9 mouse cellular contexts compared by ENCODE assay signal in the genomic region with DNA sequence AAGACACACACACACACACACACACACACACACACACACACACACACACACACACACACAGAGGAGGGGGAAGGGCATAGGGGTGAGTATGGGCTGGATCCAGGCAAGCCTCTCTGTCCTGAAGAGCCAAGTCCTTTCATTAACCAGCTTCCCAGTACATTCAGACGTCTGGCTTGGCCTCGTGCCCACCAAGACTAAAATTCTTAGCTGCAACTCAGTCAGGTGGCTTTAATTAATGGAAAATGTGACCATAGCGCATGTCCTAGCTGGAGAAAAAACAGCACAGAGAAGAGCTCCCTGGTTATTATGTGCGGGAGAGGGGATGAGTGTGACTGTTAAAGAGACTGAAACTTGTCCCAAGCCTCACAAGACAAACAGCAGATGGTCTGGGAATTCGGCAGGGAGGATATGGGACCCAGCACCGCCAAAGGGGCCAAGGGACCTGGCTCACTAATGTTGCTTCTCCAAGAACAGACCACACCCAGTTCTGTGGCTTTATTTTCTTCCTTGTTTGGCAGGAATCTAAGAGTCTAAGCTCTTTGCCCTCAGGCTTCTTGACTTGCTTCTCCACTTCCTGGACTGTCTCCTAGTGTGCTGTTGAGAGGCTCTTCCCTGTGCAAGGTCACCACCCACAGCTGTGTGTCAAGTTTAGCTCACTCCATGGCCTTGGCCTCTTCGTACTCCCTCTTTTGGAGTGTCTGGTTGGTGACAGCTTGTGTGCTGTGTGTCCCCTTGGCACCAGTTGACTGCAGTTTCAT. TPM values are rescaled to one million over a fixed set of nuclear protein-coding genes. Genes with fewer than 3 reads are reported as not detected.
DNase-seq lines count a peak whose midpoint lies in the region; ATAC-seq lines count a peak whose summit lies in the region.
"Had no signal": no experiment of that assay in that cellular context is flagged by ENCODE, and none has a peak within 500 bp of the region (broad histone marks: within the 10 kb centered on the region; RNA-seq: fewer than 3 reads in every experiment).

No protein-coding gene starts in this region.

- H3K27me3 ChIP-seq in midbrain, embryonic 13.5 days = no peaks in the 10 kb centered on the region
- no peaks in the 10 kb centered on the region for H3K27me3 ChIP-seq in midbrain, embryonic 10.5 days (ENCODE audit: low read depth, poor library complexity, severe bottlenecking)
- 0 out of 2 replicates have a peak, but pooled peaks cover 3% of the 10 kb centered on the region for H3K27me3 ChIP-seq in kidney, embryonic 14.5 days (ENCODE audit: control insufficient read depth, insufficient read depth, low read length)

- no peak overlapping the region for H3K4me3 ChIP-seq in midbrain, embryonic 13.5 days (replicated peaks)
- H3K4me3 ChIP-seq in midbrain, embryonic 10.5 days = no peak overlapping the region
- H3K4me3 ChIP-seq in kidney, embryonic 14.5 days (ENCODE audit: low read length) = no peak overlapping the region

- H3K36me3 ChIP-seq in midbrain, embryonic 13.5 days = no peaks in the 10 kb centered on the region
- no peaks in the 10 kb centered on the region for H3K36me3 ChIP-seq in midbrain, embryonic 10.5 days
- H3K36me3 ChIP-seq in kidney, embryonic 14.5 days (ENCODE audit: control insufficient read depth, insufficient read depth, low read length) = no peaks in the 10 kb centered on the region

- no peak overlapping the region for H3K9ac ChIP-seq in midbrain, embryonic 13.5 days (replicated peaks)
- no peak overlapping the region for H3K9ac ChIP-seq in kidney, embryonic 14.5 days (ENCODE audit: low read depth, low read length)

- H3K4me1 ChIP-seq in midbrain, embryonic 13.5 days (replicated peaks) = 0 out of 2 replicates have a peak, but pooled peaks cover 7% of the 10 kb centered on the region
- peaks cover 16% of the 10 kb centered on the region for H3K4me1 ChIP-seq in midbrain, embryonic 10.5 days
- H3K4me1 ChIP-seq in kidney, embryonic 14.5 days (ENCODE audit: control insufficient read depth, insufficient read depth, low read length) = peaks cover 15% of the 10 kb centered on the region

- no peak overlapping the region for H3K4me2 ChIP-seq in midbrain, embryonic 13.5 days (replicated peaks)
- no peak overlapping the region for H3K4me2 ChIP-seq in kidney, embryonic 14.5 days (replicated peaks; ENCODE audit: low read depth, low read length)

- WGBS in midbrain, embryonic 13.5 days = 61% methylated on average over 7 of the region's 7 CpGs
- WGBS in midbrain, embryonic 10.5 days = 73% methylated on average over 7 of the region's 7 CpGs
- WGBS in kidney, embryonic 14.5 days = 48% methylated on average over 7 of the region's 7 CpGs

- no peaks in the 10 kb centered on the region for H3K9me3 ChIP-seq in midbrain, embryonic 13.5 days
- no peaks in the 10 kb centered on the region for H3K9me3 ChIP-seq in midbrain, embryonic 10.5 days (replicated peaks)
- no peaks in the 10 kb centered on the region for H3K9me3 ChIP-seq in kidney, embryonic 14.5 days (ENCODE audit: control insufficient read depth, low read length)

- DNase-seq in midbrain, embryonic 10.5 days (ENCODE audit: low spot score) = no peak
- peak; percentile 13 for DNase-seq in embryo, embryonic 10.5 days (ENCODE audit: low spot score)
- peak; percentile 63 for DNase-seq in heart, adult 8-10 months (ENCODE audit: low spot score)
- peak; percentile 60 for DNase-seq in lung, postnatal 36 days
- DNase-seq in spleen, adult 12 weeks (ENCODE audit: low spot score) = no peak
- DNase-seq in layer of hippocampus, adult 9-10 months (ENCODE audit: low spot score) = no peak

- H3K27ac ChIP-seq in midbrain, embryonic 13.5 days = no peak overlapping the region
- no peak overlapping the region for H3K27ac ChIP-seq in midbrain, embryonic 10.5 days (replicated peaks)
- 0 out of 2 replicates have a peak overlapping the region, but pooled peaks have one; percentile 30 for H3K27ac ChIP-seq in kidney, embryonic 14.5 days (ENCODE audit: low read depth, low read length)

- peak; percentile 51; the same call in 1 of the 2 replicates for ATAC-seq in midbrain, embryonic 13.5 days
- ATAC-seq in kidney, embryonic 14.5 days (ENCODE audit: low FRiP score, low TSS enrichment) = peak; percentile 18; the same call in 1 of the 2 replicates

RNA-seq across cellular contexts. Expression of gene Zxdc, which starts 9.1 kb away (rescaled TPM):
- 11.0 TPM in 2 replicates for polyA plus RNA-seq in midbrain, embryonic 13.5 days (2015; fragmentation: Nextera tagmentation; extraction: Ambion mirVana)
- polyA plus RNA-seq in midbrain, embryonic 10.5 days (2016; fragmentation: Nextera tagmentation; extraction: Ambion mirVana) = 6.1 and 8.1 TPM in 2 replicates
- total RNA-seq in heart, adult 8-10 months (2022) = 10 to 100 TPM; 13.0 to 15.0 (median 14.3) TPM
- 8.6 and 12.9 TPM in 2 replicates for polyA plus RNA-seq in kidney, embryonic 14.5 days (2014; fragmentation: Nextera tagmentation; extraction: Ambion mirVana)

RNA-seq across cellular contexts. Expression of gene Uroc1, which starts 27.1 kb away (rescaled TPM):
- polyA plus RNA-seq in midbrain, embryonic 13.5 days (2015; fragmentation: Nextera tagmentation; extraction: Ambion mirVana) = not detected in 2 replicates
- polyA plus RNA-seq in midbrain, embryonic 10.5 days (2016; fragmentation: Nextera tagmentation; extraction: Ambion mirVana) = not detected in 2 replicates
- total RNA-seq in heart, adult 8-10 months (2022) = not detected
- polyA plus RNA-seq in kidney, embryonic 14.5 days (2014; fragmentation: Nextera tagmentation; extraction: Ambion mirVana) = 0.05 TPM in 1 of 2 replicates, not detected in the other
- total RNA-seq: neutrophil, adult 5-6 weeks had no signal

RNA-seq across cellular contexts. Expression of gene Chst13, which starts 35.2 kb away (rescaled TPM):
- not detected in 2 replicates for polyA plus RNA-seq in midbrain, embryonic 13.5 days (2015; fragmentation: Nextera tagmentation; extraction: Ambion mirVana)
- polyA plus RNA-seq in midbrain, embryonic 10.5 days (2016; fragmentation: Nextera tagmentation; extraction: Ambion mirVana) = 0.11 TPM in 1 of 2 replicates, not detected in the other
- under 1 TPM in 1 of 4 experiments, not detected in 3; 0.32 TPM for total RNA-seq in heart, adult 8-10 months (2022)
- polyA plus RNA-seq in kidney, embryonic 14.5 days (2014; fragmentation: Nextera tagmentation; extraction: Ambion mirVana) = 4.1 and 4.8 TPM in 2 replicates

RNA-seq across cellular contexts. Expression of gene BC048671, which starts 59.2 kb away (rescaled TPM):
- polyA plus RNA-seq in midbrain, embryonic 13.5 days (2015; fragmentation: Nextera tagmentation; extraction: Ambion mirVana) = not detected in 2 replicates
- not detected in 2 replicates for polyA plus RNA-seq in midbrain, embryonic 10.5 days (2016; fragmentation: Nextera tagmentation; extraction: Ambion mirVana)
- total RNA-seq in heart, adult 8-10 months (2022) = not detected
- not detected in 2 replicates for polyA plus RNA-seq in kidney, embryonic 14.5 days (2014; fragmentation: Nextera tagmentation; extraction: Ambion mirVana)
- total RNA-seq: neutrophil, adult 5-6 weeks had no signal

Comparison
In these comparisons a context has a peak if more than half of its experiments do, and no peak if none do; other contexts are left out.
1. DNase-seq: peak in embryo, embryonic 10.5 days (single experiment), heart, adult 8-10 months (single experiment) and lung, postnatal 36 days (single experiment); none in midbrain, embryonic 10.5 days (single experiment), spleen, adult 12 weeks (single experiment) and layer of hippocampus, adult 9-10 months (single experiment).